Mouse (Mus musculus) intestine, embryonic 16.5 days (tissue): ENCODE results near the gene Opcml. TPM values are rescaled to one million over a fixed set of nuclear protein-coding genes. Genes with fewer than 3 reads are reported as not detected.

Experiments used
- ATAC-seq: fragments of 200-750 bp; cut with Nextera tagmentation; 2 replicates; pipeline ENCODE4 v1.8.0; 2017; ENCODE audit warnings: moderate TSS enrichment, moderate library complexity
- H3K27ac ChIP-seq: fragments of 300-500 bp; sonication (generic); 2 replicates; pipeline ENCODE4 v1.5.1; 2014; ENCODE audit warnings: mild to moderate bottlenecking, low read length
- H3K27me3 ChIP-seq: fragments of 300-500 bp; sonication (generic); replicated peaks from 2 replicates; pipeline ENCODE4 v1.6.1; 2014; ENCODE audit warnings: low read length, control low read depth, mixed read lengths; ENCODE audit not compliant: control insufficient read depth, insufficient read depth
- H3K36me3 ChIP-seq: fragments of 300-500 bp; sonication (generic); 2 replicates; pipeline ENCODE4 v1.6.1; 2014; ENCODE audit warnings: low read length, control low read depth; ENCODE audit not compliant: control insufficient read depth, insufficient read depth
- H3K4me1 ChIP-seq: fragments of 300-500 bp; sonication (generic); 2 replicates; pipeline ENCODE4 v1.6.1; 2014; ENCODE audit warnings: low read length, control low read depth, mixed read lengths; ENCODE audit not compliant: control insufficient read depth, insufficient read depth
- H3K4me2 ChIP-seq: fragments of 300-500 bp; sonication (generic); 2 replicates; pipeline ENCODE4 v1.6.1; 2014; ENCODE audit warnings: low read depth, low read length, control low read depth
- H3K4me3 ChIP-seq: fragments of 300-500 bp; sonication (generic); 2 replicates; pipeline ENCODE4 v1.5.1; 2014; ENCODE audit warnings: mild to moderate bottlenecking, low read length
- H3K9ac ChIP-seq: fragments of 300-500 bp; sonication (generic); 2 replicates; pipeline ENCODE4 v1.6.1; 2014; ENCODE audit warnings: low read depth, low read length
- H3K9me3 ChIP-seq: fragments of 300-500 bp; sonication (generic); 2 replicates; pipeline ENCODE4 v1.6.1; 2016; ENCODE audit warnings: low read length, control low read depth; ENCODE audit not compliant: control insufficient read depth
- WGBS: fragments of 180-500 bp; shearing (Covaris S2); extraction: QIAGEN DNeasy Blood & Tissue Kit; methylation state at CpG from one replicate; pipeline ENCODE4 v1.1.7; 2014; 5-methylcytosine and 5-hydroxymethylcytosine counted together
- polyA plus RNA-seq: library from polyadenylated mRNA; unstranded; fragments of >200 nt; fragmentation: Nextera tagmentation; extraction: Ambion mirVana; gene quantifications from 2 replicates; pipeline ENCODE4 v1.2.1, GENCODE M21; 2015

Gene Opcml
- polyA plus RNA-seq, 1 experiment from 2014 or later, result 3.1 TPM

DNA sequence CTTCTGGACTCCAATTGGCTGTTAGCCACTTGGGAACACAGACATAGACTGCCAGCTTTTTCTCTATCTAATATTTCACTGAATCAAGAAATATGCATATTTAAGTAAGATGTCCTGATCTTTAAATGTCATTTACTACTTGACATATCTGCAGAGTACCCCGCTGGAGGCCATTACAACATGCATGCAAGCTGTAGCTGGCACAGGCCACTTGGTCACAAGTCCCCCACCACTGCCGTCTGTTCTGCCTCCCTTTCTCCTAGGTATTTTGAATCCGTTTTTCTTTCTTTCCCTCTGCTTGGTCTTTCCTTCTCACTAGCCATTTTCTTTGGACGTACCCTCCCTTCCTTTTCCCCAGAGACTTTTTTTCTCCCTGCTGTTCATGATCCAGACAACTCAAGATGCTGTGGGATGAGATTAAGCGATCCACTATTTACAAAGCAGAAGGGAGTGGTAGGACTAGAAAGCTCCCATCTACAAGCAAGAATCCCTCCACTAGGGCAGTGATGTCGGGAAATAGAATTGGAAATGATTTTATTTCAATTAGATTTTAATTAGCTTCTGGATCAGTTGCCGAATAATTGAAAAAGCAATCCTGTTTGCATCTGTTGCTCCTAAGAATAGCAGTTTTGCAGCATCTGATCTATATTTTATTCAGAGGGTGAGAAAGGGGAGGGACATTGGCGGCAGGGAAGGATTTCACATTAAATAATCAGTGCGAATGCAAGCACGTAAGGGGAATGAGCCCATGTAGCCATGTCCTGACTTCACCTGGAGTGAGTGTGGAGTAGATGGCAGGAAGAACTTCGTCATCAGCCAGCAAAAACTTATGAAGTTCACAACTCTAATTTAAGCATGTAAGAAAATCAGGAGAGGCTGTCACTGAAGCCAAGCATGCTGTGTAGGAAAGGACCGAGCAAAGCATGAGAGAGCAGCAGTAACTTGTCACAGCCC lies 709.5 kb downstream of the Opcml start:
- no peaks in the 10 kb centered on the region for H3K9me3 ChIP-seq
- H3K36me3 ChIP-seq, result no peaks in the 10 kb centered on the region
- H3K27me3 ChIP-seq, result no peaks in the 10 kb centered on the region
- H3K4me1 ChIP-seq, result no peaks in the 10 kb centered on the region
- ATAC-seq, result no peak
- H3K4me2 ChIP-seq, result no peak overlapping the region
- 78% methylated on average over 12 of the region's 12 CpGs for WGBS
- H3K4me3 ChIP-seq, result no peak overlapping the region
- no peak overlapping the region for H3K27ac ChIP-seq
- no peak overlapping the region for H3K9ac ChIP-seq

DNA sequence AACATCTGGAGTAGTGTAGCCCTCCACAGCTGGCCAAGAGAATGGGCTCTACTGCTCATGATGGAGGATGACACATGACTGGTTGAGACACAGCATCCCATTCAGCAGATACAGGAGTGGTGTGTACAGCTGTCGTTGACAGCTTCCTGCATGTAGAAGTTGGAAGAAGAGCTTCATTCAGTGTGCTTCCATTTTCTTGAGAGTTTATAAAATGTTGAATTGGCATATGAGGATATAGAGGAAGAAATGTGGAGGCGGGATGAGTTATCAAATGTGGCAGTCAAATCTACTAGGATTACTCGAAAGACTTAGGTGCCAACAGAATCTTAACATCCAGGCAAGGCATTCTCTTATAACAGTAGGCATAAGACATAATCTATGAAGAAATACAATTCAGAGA lies 723.3 kb downstream of the Opcml start:
- Histone ChIP-seq H3K4me3 (no peak overlapping the region), H3K9me3 (no peaks in the 10 kb centered on the region), H3K27me3 (no peaks in the 10 kb centered on the region), H3K27ac (no peak overlapping the region), H3K36me3 (no peaks in the 10 kb centered on the region), H3K4me1 (no peaks in the 10 kb centered on the region), H3K4me2 (no peak overlapping the region), H3K9ac (no peak overlapping the region)
- 94% methylated on average over 3 of the region's 3 CpGs for WGBS
- ATAC-seq, result no peak

DNA sequence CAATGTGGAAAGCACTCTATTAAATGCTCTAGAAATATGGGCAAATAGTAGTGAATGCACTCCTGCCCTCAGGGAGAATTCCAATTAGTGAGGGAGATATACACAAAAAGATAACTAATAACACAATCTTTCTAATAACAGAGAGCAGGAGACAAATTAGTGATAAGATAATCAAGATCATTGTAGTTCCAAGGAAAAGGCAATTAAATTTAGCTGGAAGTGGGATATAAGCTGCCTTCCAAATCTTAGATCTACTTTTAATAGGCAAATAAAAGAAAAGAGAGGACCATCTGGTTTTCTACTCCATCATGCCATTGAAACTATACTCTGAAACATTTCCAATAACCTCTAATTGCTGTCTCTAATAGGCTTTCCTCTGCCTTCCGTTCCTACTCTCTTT lies 742.6 kb downstream of the Opcml start:
- Histone ChIP-seq H3K27ac (no peak overlapping the region), H3K9ac (no peak overlapping the region), H3K4me2 (no peak overlapping the region), H3K27me3 (no peaks in the 10 kb centered on the region), H3K4me1 (no peaks in the 10 kb centered on the region), H3K4me3 (no peak overlapping the region), H3K9me3 (no peaks in the 10 kb centered on the region), H3K36me3 (no peaks in the 10 kb centered on the region)
- no peak for ATAC-seq
- WGBS, result 59% methylated on average over 1 of the region's 1 CpGs

DNA sequence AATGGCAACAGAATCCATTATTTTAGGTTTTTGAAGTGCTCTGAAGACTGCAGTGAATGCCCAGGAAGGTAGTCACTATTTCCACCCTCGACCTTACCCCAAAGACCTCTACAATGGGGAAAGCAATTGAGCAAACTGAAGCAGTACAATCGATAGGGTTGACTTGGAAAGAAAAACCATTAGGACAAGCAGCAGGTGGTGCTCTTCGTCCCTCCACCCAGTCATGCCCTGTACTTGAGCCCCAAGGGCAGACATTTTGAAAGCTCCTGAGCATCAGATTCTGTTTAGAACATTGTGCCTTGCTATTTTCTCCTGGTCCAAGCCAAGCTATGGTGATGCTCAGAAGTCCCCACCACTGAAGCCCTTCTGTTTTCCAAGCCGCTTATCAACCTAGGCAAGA lies 744.4 kb downstream of the Opcml start:
- H3K9ac ChIP-seq, result no peak overlapping the region
- 84% methylated on average over 4 of the region's 4 CpGs for WGBS
- ATAC-seq, result no peak
- no peaks in the 10 kb centered on the region for H3K9me3 ChIP-seq
- H3K36me3 ChIP-seq, result no peaks in the 10 kb centered on the region
- H3K4me3 ChIP-seq, result no peak overlapping the region
- no peaks in the 10 kb centered on the region for H3K27me3 ChIP-seq
- H3K27ac ChIP-seq, result no peak overlapping the region
- no peak overlapping the region for H3K4me2 ChIP-seq
- no peaks in the 10 kb centered on the region for H3K4me1 ChIP-seq

DNA sequence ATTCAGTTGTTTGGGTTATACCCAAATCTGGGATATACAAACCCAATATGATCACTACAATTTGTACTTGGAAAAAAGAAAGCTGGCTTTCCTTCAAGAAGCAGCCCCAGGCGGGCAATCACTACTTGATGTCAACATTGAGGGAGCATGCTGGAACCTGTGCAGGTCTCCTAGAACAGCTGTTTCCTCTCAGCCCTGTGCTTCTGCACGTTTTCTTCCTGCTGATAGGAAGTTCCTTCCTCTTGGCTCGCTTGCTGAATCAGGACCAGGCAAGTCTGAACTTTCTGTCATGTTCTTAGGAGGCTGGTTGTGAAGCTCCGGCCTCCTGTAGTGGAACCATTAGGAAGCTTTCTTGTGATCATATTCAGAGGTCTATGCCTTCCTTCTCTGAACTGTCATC lies 746.1 kb downstream of the Opcml start:
- H3K36me3 ChIP-seq, result no peaks in the 10 kb centered on the region
- H3K27me3 ChIP-seq, result no peaks in the 10 kb centered on the region
- H3K9me3 ChIP-seq, result no peaks in the 10 kb centered on the region
- ATAC-seq, result no peak
- no peak overlapping the region for H3K4me2 ChIP-seq
- H3K4me3 ChIP-seq, result no peak overlapping the region
- no peak overlapping the region for H3K27ac ChIP-seq
- H3K9ac ChIP-seq, result no peak overlapping the region
- H3K4me1 ChIP-seq, result no peaks in the 10 kb centered on the region
- WGBS, result 46% methylated on average over 4 of the region's 4 CpGs

DNA sequence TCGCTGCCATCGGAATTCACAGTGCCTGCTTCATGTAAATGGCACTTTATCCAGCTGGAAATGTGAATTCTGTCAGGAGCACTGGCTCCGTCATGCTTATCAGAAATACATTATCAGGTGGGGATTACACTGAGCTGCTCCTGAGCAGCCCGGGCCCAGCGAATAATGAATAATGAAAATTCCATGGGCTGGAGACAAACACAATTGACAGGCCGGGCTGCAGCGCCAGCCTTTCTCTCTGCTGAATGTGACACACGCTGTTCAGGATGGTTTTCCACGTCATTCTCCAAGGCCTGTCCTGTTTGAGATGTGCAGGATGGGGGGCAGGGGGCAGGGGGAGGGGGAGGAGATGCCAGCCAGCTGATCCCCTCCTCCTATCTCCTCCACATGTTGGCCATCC lies 757.6 kb downstream of the Opcml start:
- H3K9me3 ChIP-seq, result no peaks in the 10 kb centered on the region
- no peaks in the 10 kb centered on the region for H3K36me3 ChIP-seq
- no peaks in the 10 kb centered on the region for H3K4me1 ChIP-seq
- no peak overlapping the region for H3K4me3 ChIP-seq
- ATAC-seq, result no peak
- H3K9ac ChIP-seq, result no peak overlapping the region
- 56% methylated on average over 9 of the region's 9 CpGs for WGBS
- H3K27ac ChIP-seq, result no peak overlapping the region
- no peak overlapping the region for H3K4me2 ChIP-seq
- H3K27me3 ChIP-seq, result no peaks in the 10 kb centered on the region

DNA sequence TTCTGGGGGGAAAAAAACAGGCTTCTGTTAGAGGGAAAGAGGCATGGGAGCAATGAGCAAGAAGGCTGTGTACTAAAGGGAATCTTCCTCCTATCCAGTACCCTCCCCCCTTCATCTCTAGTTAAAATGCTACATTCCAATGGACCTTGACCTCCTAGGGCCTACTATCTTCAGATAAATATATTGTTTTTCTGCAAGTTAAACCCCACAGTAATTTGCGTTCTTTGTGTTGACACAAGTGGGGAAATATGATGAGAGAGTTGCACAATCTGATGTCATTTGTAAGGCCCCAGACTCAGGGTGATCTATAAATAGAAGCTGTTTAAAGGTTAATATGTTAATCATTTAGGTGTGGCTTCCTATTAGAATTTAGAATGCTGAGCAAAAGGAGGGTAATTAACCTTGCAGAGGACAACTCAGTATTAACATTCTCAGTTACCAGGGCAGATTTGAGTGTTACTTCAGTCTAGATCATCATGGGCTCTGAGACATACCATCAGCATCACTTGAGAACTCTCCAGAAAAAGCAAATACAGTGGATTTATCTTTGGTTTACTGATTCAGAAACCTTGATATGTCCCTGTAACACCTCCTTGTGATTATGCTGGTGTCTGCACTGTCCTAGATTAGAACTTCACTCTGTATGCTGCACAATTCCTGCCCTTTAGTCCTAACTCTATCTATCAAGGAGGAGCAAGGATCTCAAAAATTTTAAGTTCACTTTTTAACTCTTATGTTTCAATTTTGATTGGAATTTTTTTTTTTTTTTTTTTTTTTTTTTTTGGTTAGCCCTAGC lies 762.0 kb downstream of the Opcml start:
- H3K27me3 ChIP-seq, result no peaks in the 10 kb centered on the region
- no peak overlapping the region for H3K4me2 ChIP-seq
- ATAC-seq, result peak; percentile 95
- H3K27ac ChIP-seq, result peak overlapping the region; percentile 31
- no peaks in the 10 kb centered on the region for H3K4me1 ChIP-seq
- H3K4me3 ChIP-seq, result no peak overlapping the region
- no peaks in the 10 kb centered on the region for H3K9me3 ChIP-seq
- H3K36me3 ChIP-seq, result no peaks in the 10 kb centered on the region
- WGBS, result 56% methylated on average over 1 of the region's 1 CpGs
- H3K9ac ChIP-seq, result no peak overlapping the region

DNA sequence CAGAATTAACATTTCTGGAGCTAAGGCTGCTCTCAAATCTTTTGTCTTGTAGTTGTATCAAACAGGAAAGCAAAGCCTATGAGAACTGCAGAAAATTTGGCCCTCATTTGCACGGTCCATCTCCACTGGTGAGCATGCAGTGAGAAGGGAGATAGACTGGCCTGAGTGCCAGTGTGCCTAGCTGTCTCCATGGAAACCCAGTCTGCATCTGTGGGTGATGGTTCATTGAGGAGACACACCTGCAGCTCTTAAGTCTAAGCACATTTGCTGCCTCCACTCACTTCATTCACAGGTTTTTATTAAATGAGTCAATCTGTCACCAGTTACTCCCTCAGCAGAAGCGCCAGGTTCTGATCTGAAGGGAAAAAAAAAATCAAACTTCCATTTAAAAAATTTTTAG lies 768.1 kb downstream of the Opcml start:
- H3K4me2 ChIP-seq, result no peak overlapping the region
- H3K9me3 ChIP-seq, result no peaks in the 10 kb centered on the region
- H3K36me3 ChIP-seq, result no peaks in the 10 kb centered on the region
- ATAC-seq, result no peak
- H3K9ac ChIP-seq, result no peak overlapping the region
- no peaks in the 10 kb centered on the region for H3K27me3 ChIP-seq
- H3K4me3 ChIP-seq, result no peak overlapping the region
- H3K4me1 ChIP-seq, result peaks cover 6% of the 10 kb centered on the region
- H3K27ac ChIP-seq, result no peak overlapping the region
- 73% methylated on average over 2 of the region's 2 CpGs for WGBS

DNA sequence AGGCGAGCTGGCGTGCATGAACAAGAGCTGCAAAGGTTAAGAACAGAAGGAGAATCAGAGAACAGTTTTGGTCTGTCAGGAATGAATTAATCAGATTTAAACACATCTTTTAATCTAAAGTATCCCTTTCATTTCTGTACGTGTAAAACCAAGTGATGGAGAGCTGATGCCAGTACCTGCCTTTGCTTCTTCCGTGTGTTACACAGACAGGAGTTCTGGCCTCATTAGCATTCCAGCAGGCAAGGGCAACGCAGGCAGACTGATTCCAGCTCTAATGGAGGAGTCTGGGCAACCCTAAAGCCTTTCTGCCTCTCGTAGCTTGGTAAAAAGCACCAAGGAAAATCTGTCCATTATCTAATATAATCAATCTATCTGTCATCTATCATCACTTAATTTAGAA lies 771.2 kb downstream of the Opcml start:
- Histone ChIP-seq H3K27me3 (no peaks in the 10 kb centered on the region), H3K4me1 (peaks cover 6% of the 10 kb centered on the region), H3K36me3 (no peaks in the 10 kb centered on the region), H3K9ac (no peak overlapping the region), H3K9me3 (no peaks in the 10 kb centered on the region), H3K27ac (no peak overlapping the region), H3K4me3 (no peak overlapping the region), H3K4me2 (no peak overlapping the region)
- WGBS, result 58% methylated on average over 6 of the region's 6 CpGs
- ATAC-seq, result no peak
